Mouse (Mus musculus) retina, embryonic 14.5 days (tissue): ENCODE results near the gene Tbx2.

Experiments
- DNase-seq: peaks from one replicate; pipeline ENCODE4 v3.0.0-alpha.2; 2015; ENCODE audit warnings: low spot score

The Tbx2 gene

GRCm38 (mm10) chr11:85840031-85840802, 7.9 kb downstream of the Tbx2 start:
- peak; percentile 58 for DNase-seq

DNA sequence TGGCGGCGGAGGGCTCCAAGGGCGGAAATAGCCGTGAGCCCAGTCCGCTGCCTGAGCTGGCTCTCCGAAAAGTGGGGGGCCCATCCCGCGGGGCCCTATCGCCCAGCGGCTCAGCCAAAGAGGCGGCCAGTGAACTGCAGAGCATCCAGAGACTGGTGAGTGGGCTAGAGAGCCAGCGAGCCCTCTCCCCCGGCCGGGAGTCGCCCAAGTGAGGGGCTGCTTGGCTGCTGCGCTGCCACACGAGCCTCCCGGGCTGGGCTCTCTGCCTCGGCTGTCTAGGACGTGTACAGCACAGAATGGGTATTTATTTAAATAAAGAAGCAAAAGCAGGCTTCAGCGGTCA, 8.4 kb downstream of the Tbx2 start:
- DNase-seq = no peak

DNA sequence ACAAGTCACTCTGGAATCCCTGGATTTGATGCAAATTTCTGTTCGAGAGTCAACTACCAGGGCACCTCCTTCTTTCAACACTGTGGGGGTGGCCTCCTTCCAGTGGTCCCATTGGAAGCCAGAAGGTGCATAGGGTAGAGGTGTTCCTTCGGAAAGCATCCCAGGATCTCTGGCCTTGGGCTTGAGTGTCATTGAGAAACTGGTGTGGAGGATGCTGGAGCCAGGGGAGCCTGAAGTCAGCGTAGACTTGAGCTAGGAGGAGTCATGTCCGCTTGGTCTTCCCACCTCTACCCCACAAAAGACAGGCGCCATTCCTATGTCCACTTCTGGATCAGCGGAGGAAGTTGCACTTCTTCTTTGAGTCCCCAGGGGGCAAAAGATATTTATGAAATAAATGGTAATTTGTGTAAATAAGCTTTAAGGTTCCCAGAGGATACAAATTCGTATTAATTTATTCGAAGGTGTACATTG, 8.9 kb downstream of the Tbx2 start:
- peak; percentile 71 for DNase-seq

DNA sequence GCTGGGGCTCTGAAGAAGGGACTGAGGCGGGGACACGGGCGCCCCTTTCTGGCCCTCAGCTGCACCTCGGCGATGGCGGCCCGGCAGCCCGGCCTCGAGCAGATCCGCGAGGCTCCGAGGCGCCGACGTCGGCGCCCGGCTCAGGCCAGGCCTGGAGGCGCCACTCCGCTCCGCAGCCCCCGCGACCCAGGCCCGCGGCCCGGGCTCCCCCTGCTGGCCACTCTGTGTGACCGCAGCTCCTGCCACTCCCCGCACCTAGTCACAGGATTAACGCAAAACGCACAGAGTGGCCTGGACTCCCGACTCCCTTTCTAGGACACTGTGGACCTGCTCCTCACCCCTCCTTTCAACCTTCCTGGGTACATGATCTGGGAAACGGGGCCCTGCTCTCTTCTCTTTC, 9.6 kb downstream of the Tbx2 start:
- DNase-seq = peak; percentile 91

GRCm38 (mm10) chr11:85842596-85843346, 10.4 kb downstream of the Tbx2 start:
- no peak for DNase-seq

DNA sequence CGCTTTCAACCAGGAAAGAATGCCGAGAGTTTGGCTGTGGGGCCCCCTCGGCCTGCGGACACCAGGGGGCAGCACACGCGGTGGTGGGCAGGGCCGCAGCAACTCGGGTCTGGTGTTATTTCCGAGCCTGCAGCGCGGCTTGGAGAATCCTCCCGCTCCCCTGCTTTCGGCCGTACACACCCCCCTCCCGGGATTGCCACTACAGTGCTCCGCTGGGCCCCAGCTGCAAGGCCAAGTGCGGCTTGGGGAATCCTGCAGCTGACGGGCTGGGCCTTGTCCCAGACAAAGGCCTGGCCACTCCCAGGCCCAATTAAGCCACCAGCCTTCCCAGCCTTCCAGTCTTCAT, 11.0 kb downstream of the Tbx2 start:
- DNase-seq = peak; percentile 97

GRCm38 (mm10) chr11:85844144-85844965, 12.0 kb downstream of the Tbx2 start:
- DNase-seq = peak; percentile 94

- no peak for DNase-seq
Observed at GRCm38 (mm10) chr11:85844971-85845370, 12.6 kb downstream of the Tbx2 start.

- DNase-seq = peak; percentile 29
Observed at GRCm38 (mm10) chr11:85845921-85846320, 13.6 kb downstream of the Tbx2 start.

- DNase-seq = no peak
Observed at GRCm38 (mm10) chr11:85846509-85846908, 14.2 kb downstream of the Tbx2 start.

- DNase-seq = peak; percentile 94
Observed at GRCm38 (mm10) chr11:85849037-85849436, 16.7 kb downstream of the Tbx2 start.

DNA sequence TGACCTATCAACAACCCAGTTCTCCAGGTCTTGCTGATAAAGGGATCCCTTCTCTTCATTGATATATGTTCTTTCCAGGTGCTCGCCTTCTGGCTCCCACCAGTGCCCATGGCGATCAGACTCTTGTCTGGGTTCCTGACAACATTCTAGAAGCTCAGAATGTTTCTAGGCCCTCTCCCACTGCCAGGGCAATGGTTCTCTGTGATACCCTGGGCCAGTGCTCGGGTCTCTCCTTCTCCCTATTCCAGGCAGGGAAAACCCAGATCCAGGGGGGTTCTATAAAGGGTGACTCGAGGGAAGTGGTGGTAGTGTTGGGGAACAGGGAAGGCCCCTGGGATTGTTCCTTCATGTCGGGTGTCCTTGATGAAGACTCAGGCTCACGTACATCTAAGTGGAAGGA, 17.9 kb downstream of the Tbx2 start, which contains the start of gene Gm11444:
Gene Gm11444 (minus strand): TSS at position 101 of the 400 bp plus-strand sequence.
- no peak for DNase-seq

- peak; percentile 64 for DNase-seq
Observed at GRCm38 (mm10) chr11:85850758-85851157, 18.4 kb downstream of the Tbx2 start.

- DNase-seq = peak; percentile 35
Observed at GRCm38 (mm10) chr11:85857997-85858698, 25.8 kb downstream of the Tbx2 start.

GRCm38 (mm10) chr11:85864363-85864762, 32.0 kb downstream of the Tbx2 start:
- DNase-seq = peak; percentile 45

- peak; percentile 81 for DNase-seq
Observed at GRCm38 (mm10) chr11:85876059-85876788, 43.9 kb downstream of the Tbx2 start.

DNA sequence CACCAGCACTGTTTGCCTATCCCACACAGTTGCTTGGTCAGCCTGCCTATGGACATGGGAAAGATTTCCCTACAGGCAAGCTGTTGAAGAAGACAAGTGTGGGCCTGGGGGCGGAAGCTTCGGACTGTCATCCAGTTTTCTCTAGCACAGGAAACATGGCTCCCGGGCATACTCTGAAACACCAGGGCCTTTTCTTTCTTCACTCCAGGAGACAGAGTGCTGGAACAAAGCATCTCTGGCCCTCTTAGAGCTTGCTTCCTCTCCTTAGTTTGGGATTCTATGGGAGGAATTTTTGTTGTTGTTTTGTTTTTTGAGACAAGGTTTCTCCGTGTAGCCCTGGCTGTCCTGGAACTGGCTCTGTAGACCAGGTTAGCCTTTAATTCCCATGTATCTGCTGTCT, 52.1 kb downstream of the Tbx2 start:
- no peak for DNase-seq

DNA sequence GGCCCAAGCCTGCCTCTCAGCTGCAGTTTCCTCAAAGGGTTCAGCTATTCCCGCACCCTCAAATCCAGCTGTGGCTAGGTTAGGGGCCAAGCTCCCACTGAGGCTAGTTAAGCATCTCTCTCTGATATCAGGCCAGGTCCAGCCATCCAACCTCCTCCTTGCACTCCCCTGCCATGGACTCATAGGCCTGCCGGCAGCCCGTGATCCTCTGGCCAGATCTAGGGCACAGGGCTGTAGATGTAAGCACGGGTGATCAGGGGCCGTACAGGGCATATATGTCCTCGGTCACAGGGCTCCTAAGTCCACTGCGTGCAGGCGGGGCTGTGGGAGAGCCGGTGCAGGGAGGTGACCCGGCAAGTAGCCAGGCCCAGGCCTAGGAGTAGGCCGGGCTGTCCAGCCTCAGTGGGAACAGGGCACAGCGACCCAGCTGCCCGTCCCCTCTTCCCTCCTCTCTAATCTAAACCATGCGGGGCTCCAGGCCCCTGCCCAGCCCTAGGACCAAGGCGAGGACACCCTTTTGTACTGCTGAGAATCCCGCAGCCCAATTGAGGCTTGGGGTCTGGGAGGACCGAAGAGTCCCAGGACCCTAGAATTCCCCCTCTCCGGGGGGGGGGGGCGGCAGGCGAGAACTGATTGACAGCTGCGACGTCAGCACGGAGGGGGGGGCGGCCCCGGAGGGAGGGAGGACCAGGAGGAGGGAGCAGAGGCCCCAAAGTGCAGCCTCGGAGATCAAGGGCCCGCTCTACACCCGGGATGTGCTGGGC, 53.5 kb downstream of the Tbx2 start, which contains the start of gene Tbx4:
Gene Tbx4 (plus strand): TSS at position 758 of the 764 bp plus-strand sequence.
- DNase-seq = peak; percentile 21

GRCm38 (mm10) chr11:85886429-85886785, 54.1 kb downstream of the Tbx2 start:
- no peak for DNase-seq

DNA sequence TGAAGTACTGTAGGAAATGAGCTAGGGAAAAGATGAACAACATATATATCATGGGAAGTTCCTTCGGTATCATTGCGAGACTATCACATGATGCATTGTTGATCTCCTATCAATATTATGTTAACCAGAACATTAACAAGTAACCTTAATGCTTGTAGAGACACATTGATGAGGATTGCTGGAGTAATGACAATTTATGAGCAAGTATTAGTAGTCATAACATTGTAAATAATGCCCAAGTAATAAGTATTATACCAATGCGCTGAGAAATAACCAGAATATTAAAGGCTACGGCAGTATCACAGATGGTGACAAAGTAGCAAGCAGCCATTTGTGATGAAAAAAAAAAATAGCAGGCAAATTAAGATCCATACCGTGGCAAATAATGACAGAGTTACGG, 54.9 kb downstream of the Tbx2 start:
- peak; percentile 54 for DNase-seq
